Mouse (Mus musculus) bone marrow, adult 2 months (tissue): ENCODE measurements around the gene 1110059E24Rik.

ENCODE experiments used
- CTCF ChIP-seq: fragments of 200-500 bp; IDR thresholded peaks from 2 replicates; pipeline ENCODE4 v1.5.1; 2011; ENCODE audit warnings: low read length, control low read depth; ENCODE audit not compliant: control insufficient read depth, insufficient read depth
- POLR2A ChIP-seq: fragments of 200-500 bp; IDR thresholded peaks from 2 replicates; pipeline ENCODE4 v1.6.1; 2011; ENCODE audit warnings: low read depth, mild to moderate bottlenecking, control low read depth, low read length, borderline replicate concordance; ENCODE audit not compliant: control insufficient read depth

DNA sequence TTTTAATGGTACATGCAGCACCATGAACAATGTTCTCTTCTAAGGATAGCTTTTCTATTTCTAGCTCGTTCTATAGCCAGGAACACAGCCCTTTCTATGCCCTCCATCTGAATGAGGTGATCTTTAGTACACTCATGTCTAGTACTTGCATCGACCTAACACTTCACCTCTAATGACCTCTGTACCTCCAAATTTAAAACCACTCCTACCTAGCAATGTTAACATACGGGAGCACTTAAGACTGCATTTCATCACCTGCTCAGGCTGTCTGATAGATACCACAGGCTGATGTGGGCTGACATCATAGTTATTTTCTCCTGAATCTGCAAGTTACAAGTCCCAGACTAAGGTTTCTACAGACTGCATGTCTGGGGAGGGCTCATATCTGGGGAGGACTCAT lies 103.8 kb downstream of the 1110059E24Rik start:
- TF ChIP-seq CTCF (no peak), POLR2A (no peak)
